Mouse (Mus musculus) spleen, adult 2 months (tissue): ENCODE results near the gene Smarcc2.
A peak's percentile ranks its signal among the peaks of the same experiment; 100 is the strongest.

Source experiments
- CTCF ChIP-seq: fragments of 200-500 bp; IDR thresholded peaks from 2 replicates; pipeline ENCODE4 v1.5.1; 2011; ENCODE audit warnings: mild to moderate bottlenecking, inconsistent platforms; ENCODE audit not compliant: insufficient read depth, insufficient read length, insufficient replicate concordance; ENCODE audit errors: extremely low read depth
- POLR2A ChIP-seq: fragments of 200-500 bp; IDR thresholded peaks from 2 replicates; pipeline ENCODE4 v1.6.1; 2011; ENCODE audit warnings: low read depth, low read length, inconsistent platforms

DNA sequence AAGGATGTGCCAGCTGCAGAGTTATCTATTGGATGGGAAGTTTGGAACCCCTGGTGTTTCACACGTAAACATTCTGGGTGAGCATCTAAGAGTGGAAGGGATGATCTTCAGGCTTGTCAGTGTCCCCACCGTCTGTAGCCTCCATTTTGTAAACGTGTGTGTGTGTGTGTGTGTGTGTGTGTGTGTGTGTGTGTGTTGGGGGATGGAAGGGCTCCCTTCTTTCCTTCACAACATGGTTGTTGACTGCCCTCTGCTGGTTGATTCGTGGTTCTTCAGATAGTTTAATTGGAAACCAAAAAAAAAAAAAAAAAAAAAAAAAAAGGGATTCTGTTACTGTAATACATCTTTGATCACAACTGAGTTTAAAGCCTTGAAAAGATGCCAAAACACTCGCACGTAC lies 3.8 kb upstream of the Smarcc2 start:
- TF ChIP-seq CTCF (peak; percentile 49; the same call in 1 of the 2 replicates), POLR2A (no peak)
